Mouse (Mus musculus): ENCODE data around the gene Rimbp2. TPM values are rescaled to one million over a fixed set of nuclear protein-coding genes. Genes with fewer than 3 reads are reported as not detected.

Gene Rimbp2
- total and polyA plus RNA-seq, 2 experiments from 2014 or later = 0.03 TPM; not detected in 1

- Histone ChIP-seq H3K4me3 (ENCODE audit: low read depth, low read length) (no peak overlapping the region), H3K9me3 (replicated peaks; ENCODE audit: control insufficient read depth, low read length) (no peaks in the 10 kb centered on the region), H3K27ac (ENCODE audit: low read depth) (no peak overlapping the region), H3K27me3 (ENCODE audit: control insufficient read depth, insufficient read depth, low read length) (no peaks in the 10 kb centered on the region), H3K9ac (replicated peaks; ENCODE audit: low read depth, low read length) (no peak overlapping the region), H3K4me1 (ENCODE audit: control insufficient read depth, insufficient read depth) (no peaks in the 10 kb centered on the region), H3K4me2 (ENCODE audit: low read depth, low read length) (no peak overlapping the region), H3K36me3 (replicated peaks; ENCODE audit: control insufficient read depth, insufficient read depth, low read length) (no peaks in the 10 kb centered on the region)
- ATAC-seq (ENCODE audit: insufficient read depth, low read depth) = no peak
- DNase-seq (ENCODE audit: low spot score) = no peak
- TF ChIP-seq CTCF (IDR thresholded peaks at IDR 0.05; ENCODE audit: low read depth) (no peak), EP300 (IDR thresholded peaks at IDR 0.05; ENCODE audit: low read depth) (no peak)
- WGBS = 54% methylated on average over 9 of the region's 9 CpGs
Observed at GRCm38 (mm10) chr5:128745206-128745605, 208.1 kb downstream of the Rimbp2 start.

GRCm38 (mm10) chr5:128744351-128744750, 208.9 kb downstream of the Rimbp2 start:
- TF ChIP-seq CTCF (IDR thresholded peaks at IDR 0.05; ENCODE audit: low read depth) = no peak
- TF ChIP-seq EP300 (IDR thresholded peaks at IDR 0.05; ENCODE audit: low read depth) = no peak
- 77% methylated on average over 6 of the region's 6 CpGs for WGBS

GRCm38 (mm10) chr5:128739838-128740171, 213.5 kb downstream of the Rimbp2 start:
- H3K4me1 ChIP-seq (ENCODE audit: control insufficient read depth, insufficient read depth) = no peaks in the 10 kb centered on the region
- H3K27ac ChIP-seq (ENCODE audit: low read depth) = no peak overlapping the region
- H3K36me3 ChIP-seq (replicated peaks; ENCODE audit: control insufficient read depth, insufficient read depth, low read length) = no peaks in the 10 kb centered on the region
- H3K27me3 ChIP-seq (ENCODE audit: control insufficient read depth, insufficient read depth, low read length) = peaks cover 5% of the 10 kb centered on the region; the same call in 1 of the 2 replicates
- H3K4me3 ChIP-seq (ENCODE audit: low read depth, low read length) = no peak overlapping the region
- DNase-seq (ENCODE audit: low spot score) (no peak), ATAC-seq (ENCODE audit: insufficient read depth, low read depth) (no peak)
- WGBS = 34% methylated on average over 8 of the region's 8 CpGs
- TF ChIP-seq EP300 (IDR thresholded peaks at IDR 0.05; ENCODE audit: low read depth) (no peak), CTCF (IDR thresholded peaks at IDR 0.05; ENCODE audit: low read depth) (no peak)
- no peaks in the 10 kb centered on the region for H3K9me3 ChIP-seq (replicated peaks; ENCODE audit: control insufficient read depth, low read length)
- H3K9ac ChIP-seq (replicated peaks; ENCODE audit: low read depth, low read length) = no peak overlapping the region
- H3K4me2 ChIP-seq (ENCODE audit: low read depth, low read length) = no peak overlapping the region

More at GRCm38 (mm10) chr5:128744351-128744750, 208.9 kb downstream of the Rimbp2 start:
- Histone ChIP-seq H3K36me3 (replicated peaks; ENCODE audit: control insufficient read depth, insufficient read depth, low read length) (no peaks in the 10 kb centered on the region), H3K4me1 (ENCODE audit: control insufficient read depth, insufficient read depth) (no peaks in the 10 kb centered on the region), H3K4me3 (ENCODE audit: low read depth, low read length) (no peak overlapping the region), H3K4me2 (ENCODE audit: low read depth, low read length) (no peak overlapping the region), H3K9ac (replicated peaks; ENCODE audit: low read depth, low read length) (no peak overlapping the region), H3K9me3 (replicated peaks; ENCODE audit: control insufficient read depth, low read length) (no peaks in the 10 kb centered on the region), H3K27ac (ENCODE audit: low read depth) (no peak overlapping the region), H3K27me3 (ENCODE audit: control insufficient read depth, insufficient read depth, low read length) (no peaks in the 10 kb centered on the region)
- ATAC-seq (ENCODE audit: insufficient read depth, low read depth) (no peak), DNase-seq (ENCODE audit: low spot score) (no peak)

- Histone ChIP-seq H3K4me1 (ENCODE audit: control insufficient read depth, insufficient read depth) (no peaks in the 10 kb centered on the region), H3K27ac (ENCODE audit: low read depth) (no peak overlapping the region), H3K4me2 (ENCODE audit: low read depth, low read length) (no peak overlapping the region), H3K27me3 (ENCODE audit: control insufficient read depth, insufficient read depth, low read length) (peaks cover 5% of the 10 kb centered on the region; the same call in 1 of the 2 replicates), H3K36me3 (replicated peaks; ENCODE audit: control insufficient read depth, insufficient read depth, low read length) (no peaks in the 10 kb centered on the region), H3K4me3 (ENCODE audit: low read depth, low read length) (no peak overlapping the region), H3K9ac (replicated peaks; ENCODE audit: low read depth, low read length) (no peak overlapping the region), H3K9me3 (replicated peaks; ENCODE audit: control insufficient read depth, low read length) (no peaks in the 10 kb centered on the region)
- ATAC-seq (ENCODE audit: insufficient read depth, low read depth) (no peak), DNase-seq (ENCODE audit: low spot score) (no peak)
- 35% methylated on average over 16 of the region's 17 CpGs for WGBS
- TF ChIP-seq EP300 (IDR thresholded peaks at IDR 0.05; ENCODE audit: low read depth) (no peak), CTCF (IDR thresholded peaks at IDR 0.05; ENCODE audit: low read depth) (no peak)
Observed at GRCm38 (mm10) chr5:128739168-128739837, 214.0 kb downstream of the Rimbp2 start.

GRCm38 (mm10) chr5:128735921-128736320, 217.4 kb downstream of the Rimbp2 start:
- Histone ChIP-seq H3K4me3 (ENCODE audit: low read depth, low read length) (no peak overlapping the region), H3K36me3 (replicated peaks; ENCODE audit: control insufficient read depth, insufficient read depth, low read length) (no peaks in the 10 kb centered on the region), H3K27me3 (ENCODE audit: control insufficient read depth, insufficient read depth, low read length) (peaks cover 5% of the 10 kb centered on the region; the same call in 1 of the 2 replicates), H3K9ac (replicated peaks; ENCODE audit: low read depth, low read length) (no peak overlapping the region), H3K27ac (ENCODE audit: low read depth) (no peak overlapping the region), H3K4me1 (ENCODE audit: control insufficient read depth, insufficient read depth) (no peaks in the 10 kb centered on the region), H3K4me2 (ENCODE audit: low read depth, low read length) (no peak overlapping the region), H3K9me3 (replicated peaks; ENCODE audit: control insufficient read depth, low read length) (no peaks in the 10 kb centered on the region)
- whole genome bisulfite sequencing = 59% methylated on average over 22 of the region's 22 CpGs
- DNase-seq (ENCODE audit: low spot score) (no peak), ATAC-seq (ENCODE audit: insufficient read depth, low read depth) (no peak)
- TF ChIP-seq EP300 (IDR thresholded peaks at IDR 0.05; ENCODE audit: low read depth) (no peak), CTCF (IDR thresholded peaks at IDR 0.05; ENCODE audit: low read depth) (no peak)

GRCm38 (mm10) chr5:128733955-128734354, 219.3 kb downstream of the Rimbp2 start:
- no peaks in the 10 kb centered on the region for H3K4me1 ChIP-seq (ENCODE audit: control insufficient read depth, insufficient read depth)
- H3K36me3 ChIP-seq (replicated peaks; ENCODE audit: control insufficient read depth, insufficient read depth, low read length) = no peaks in the 10 kb centered on the region
- H3K9ac ChIP-seq (replicated peaks; ENCODE audit: low read depth, low read length) = no peak overlapping the region
- WGBS = 1% methylated on average over 6 of the region's 6 CpGs
- no peak overlapping the region for H3K4me3 ChIP-seq (ENCODE audit: low read depth, low read length)
- H3K27ac ChIP-seq (ENCODE audit: low read depth) = no peak overlapping the region
- H3K27me3 ChIP-seq (ENCODE audit: control insufficient read depth, insufficient read depth, low read length) = peaks cover 5% of the 10 kb centered on the region; the same call in 1 of the 2 replicates
- DNase-seq (ENCODE audit: low spot score) = peak; percentile 50
- H3K4me2 ChIP-seq (ENCODE audit: low read depth, low read length) = no peak overlapping the region
- ATAC-seq (ENCODE audit: insufficient read depth, low read depth) = no peak
- no peaks in the 10 kb centered on the region for H3K9me3 ChIP-seq (replicated peaks; ENCODE audit: control insufficient read depth, low read length)
- peak; percentile 86 for TF ChIP-seq CTCF (IDR thresholded peaks at IDR 0.05; ENCODE audit: low read depth)
- no peak for TF ChIP-seq EP300 (IDR thresholded peaks at IDR 0.05; ENCODE audit: low read depth)

All from heart, postnatal 0 days (tissue).